Mouse (Mus musculus) MEL (cell line): ENCODE results near the gene Glo1. TPM values are rescaled to one million over a fixed set of nuclear protein-coding genes. Genes with fewer than 3 reads are reported as not detected.

Experiments
- DNase-seq: peaks from one replicate; pipeline ENCODE4 v3.0.0; 2011; ENCODE audit warnings: low read depth, low spot score
- H3K27ac ChIP-seq: 2 replicates; pipeline ENCODE4 v1.5.1; 2012; ENCODE audit warnings: low read depth, mild to moderate bottlenecking, control low read depth, low read length, moderate library complexity; ENCODE audit not compliant: control insufficient read depth
- H3K27me3 ChIP-seq, 2 experiments: fragments of 150-350 bp in 1 of 2; sonication (generic) in 1 of 2; 2 replicates each; pipeline ENCODE4 v1.6.1; 2012; ENCODE audit warnings: low read length in 2 of 2, mild to moderate bottlenecking in 2 of 2, improper control_type of control experiment in 1 of 2, moderate library complexity in 1 of 2; ENCODE audit not compliant: insufficient read depth in 2 of 2, control insufficient read depth in 1 of 2
- H3K36me3 ChIP-seq, 2 experiments: 2 replicates each; pipeline ENCODE4 v1.6.1; 2012 to 2014; ENCODE audit warnings: low read length in 2 of 2, improper control_type of control experiment in 1 of 2, inconsistent platforms in 1 of 2, mild to moderate bottlenecking in 1 of 2; ENCODE audit not compliant: insufficient read depth in 2 of 2, control insufficient read depth in 1 of 2
- H3K4me1 ChIP-seq, 2 experiments: fragments of 150-350 bp in 1 of 2; sonication (generic) in 1 of 2; 2 replicates each; pipeline ENCODE4 v1.6.1; 2012; ENCODE audit warnings: low read length in 2 of 2, improper control_type of control experiment in 1 of 2, mild to moderate bottlenecking in 1 of 2; ENCODE audit not compliant: insufficient read depth in 2 of 2, control insufficient read depth in 1 of 2
- H3K4me3 ChIP-seq, 2 experiments: fragments of 150-350 bp in 1 of 2; sonication (generic) in 1 of 2; 2 replicates each; pipeline ENCODE4 v1.5.1; 2012; ENCODE audit warnings: low read depth in 2 of 2, low read length in 2 of 2, mild to moderate bottlenecking in 2 of 2, moderate library complexity in 2 of 2, control low read depth in 1 of 2, improper control_type of control experiment in 1 of 2; ENCODE audit not compliant: control insufficient read depth in 1 of 2, insufficient read depth in 1 of 2
- H3K79me2 ChIP-seq: 2 replicates; pipeline ENCODE4 v1.6.1; 2012; ENCODE audit warnings: mild to moderate bottlenecking, low read length, moderate library complexity; ENCODE audit not compliant: control insufficient read depth, poor library complexity, insufficient read depth
- H3K9ac ChIP-seq: 2 replicates; pipeline ENCODE4 v1.6.1; 2012; ENCODE audit warnings: low read depth, mild to moderate bottlenecking, control low read depth, low read length, moderate library complexity; ENCODE audit not compliant: control insufficient read depth, poor library complexity, severe bottlenecking
- H3K9me3 ChIP-seq: fragments of 150-350 bp; sonication (generic); replicated peaks from 2 replicates; pipeline ENCODE4 v1.6.1; 2012; ENCODE audit warnings: mild to moderate bottlenecking, low read length, improper control_type of control experiment, moderate library complexity; ENCODE audit not compliant: insufficient read depth
- BHLHE40 ChIP-seq: IDR thresholded peaks from 2 replicates; pipeline ENCODE4 v1.6.1; 2012; ENCODE audit warnings: low read depth, mild to moderate bottlenecking, inconsistent platforms, low read length, improper control_type of control experiment, borderline replicate concordance
- CHD1 ChIP-seq: IDR thresholded peaks from 2 replicates; pipeline ENCODE4 v1.6.1; 2012; ENCODE audit warnings: low read depth, mild to moderate bottlenecking, inconsistent platforms, low read length, improper control_type of control experiment
- CHD2 ChIP-seq: IDR thresholded peaks from 2 replicates; pipeline ENCODE4 v1.6.1; 2011; ENCODE audit warnings: low read length, improper control_type of control experiment
- CTCF ChIP-seq, 3 experiments: IDR thresholded peaks in 2 of 3; conservative IDR thresholded peaks in 1 of 3; 2 replicates each; pipeline ENCODE4 v1.5.1; 2011 to 2012; ENCODE audit warnings: low read length in 3 of 3, low read depth in 2 of 3, mild to moderate bottlenecking in 2 of 3, improper control_type of control experiment in 1 of 3, inconsistent platforms in 1 of 3, mixed read lengths in 1 of 3, moderate library complexity in 1 of 3; ENCODE audit not compliant: control insufficient read depth in 1 of 3, insufficient read depth in 1 of 3, poor library complexity in 1 of 3, severe bottlenecking in 1 of 3
- E2F4 ChIP-seq: IDR thresholded peaks from 2 replicates; pipeline ENCODE4 v1.6.1; 2011; ENCODE audit warnings: low read depth, low read length, improper control_type of control experiment, borderline replicate concordance
- ELF1 ChIP-seq: IDR thresholded peaks from 2 replicates; pipeline ENCODE4 v1.6.1; 2014; ENCODE audit warnings: low read depth, mild to moderate bottlenecking, inconsistent platforms, low read length, improper control_type of control experiment, moderate library complexity
- EP300 ChIP-seq, 2 experiments: IDR thresholded peaks; 2 replicates each; pipeline ENCODE4 v1.6.1; 2011; ENCODE audit warnings: improper control_type of control experiment in 2 of 2, low read length in 2 of 2, low read depth in 1 of 2, mild to moderate bottlenecking in 1 of 2
- ETS1 ChIP-seq: IDR thresholded peaks from 2 replicates; pipeline ENCODE4 v1.6.1; 2012; ENCODE audit warnings: low read depth, mild to moderate bottlenecking, inconsistent platforms, low read length, improper control_type of control experiment, moderate library complexity
- GABPA ChIP-seq: IDR thresholded peaks from 2 replicates; pipeline ENCODE4 v1.6.1; 2012; ENCODE audit warnings: low read depth, mild to moderate bottlenecking, inconsistent platforms, low read length, improper control_type of control experiment, moderate library complexity
- HCFC1 ChIP-seq: IDR thresholded peaks from 2 replicates; pipeline ENCODE4 v1.6.1; 2012; ENCODE audit warnings: low read depth, mild to moderate bottlenecking, inconsistent platforms, low read length, improper control_type of control experiment, moderate library complexity
- JUND ChIP-seq: IDR thresholded peaks from 2 replicates; pipeline ENCODE4 v1.6.1; 2011; ENCODE audit warnings: low read depth, mild to moderate bottlenecking, improper control_type of control experiment, low read length
- KAT2A ChIP-seq: conservative IDR thresholded peaks from 2 replicates; pipeline ENCODE4 v1.6.1; 2012; ENCODE audit warnings: low read depth, low read length, improper control_type of control experiment, inconsistent platforms
- MAFK ChIP-seq: IDR thresholded peaks from 2 replicates; pipeline ENCODE4 v1.6.1; 2011; ENCODE audit warnings: low read depth, mild to moderate bottlenecking, low read length, improper control_type of control experiment, borderline replicate concordance
- MAX ChIP-seq: IDR thresholded peaks from 2 replicates; pipeline ENCODE4 v1.6.1; 2011; ENCODE audit warnings: low read length, improper control_type of control experiment
- MAZ ChIP-seq: IDR thresholded peaks from 2 replicates; pipeline ENCODE4 v1.6.1; 2012; ENCODE audit warnings: low read depth, mild to moderate bottlenecking, inconsistent platforms, low read length, improper control_type of control experiment
- MEF2A ChIP-seq: IDR thresholded peaks from 2 replicates; pipeline ENCODE4 v1.6.1; 2014; ENCODE audit warnings: low read depth, mild to moderate bottlenecking, inconsistent platforms, low read length, improper control_type of control experiment; ENCODE audit not compliant: poor library complexity, insufficient replicate concordance, severe bottlenecking; ENCODE audit errors: extremely low read depth
- MXI1 ChIP-seq: IDR thresholded peaks from 2 replicates; pipeline ENCODE4 v1.6.1; 2011; ENCODE audit warnings: mild to moderate bottlenecking, low read depth, low read length, improper control_type of control experiment
- MYB ChIP-seq: IDR thresholded peaks from 2 replicates; pipeline ENCODE4 v1.6.1; 2011; ENCODE audit warnings: mild to moderate bottlenecking, low read depth, low read length, improper control_type of control experiment
- NELFE ChIP-seq: IDR thresholded peaks from 2 replicates; pipeline ENCODE4 v1.6.1; 2011; ENCODE audit warnings: low read depth, low read length, improper control_type of control experiment
- NRF1 ChIP-seq: IDR thresholded peaks from 2 replicates; pipeline ENCODE4 v1.6.1; 2014; ENCODE audit warnings: low read depth, mild to moderate bottlenecking, inconsistent platforms, low read length, improper control_type of control experiment, moderate library complexity; ENCODE audit not compliant: poor library complexity, insufficient read depth, severe bottlenecking
- POLR2A ChIP-seq, 2 experiments: IDR thresholded peaks; 2 replicates each; pipeline ENCODE4 v1.6.1; 2011 to 2012; ENCODE audit warnings: low read length in 2 of 2, mild to moderate bottlenecking in 2 of 2, control low read depth in 1 of 2, improper control_type of control experiment in 1 of 2, low read depth in 1 of 2, moderate library complexity in 1 of 2; ENCODE audit not compliant: control insufficient read depth in 1 of 2, insufficient read depth in 1 of 2, poor library complexity in 1 of 2
- POLR2AphosphoS2 ChIP-seq: IDR thresholded peaks from 2 replicates; pipeline ENCODE4 v1.6.1; 2011; ENCODE audit warnings: low read length, improper control_type of control experiment
- POLR2AphosphoS5 ChIP-seq: IDR thresholded peaks from 2 replicates; pipeline ENCODE4 v1.6.1; 2012; ENCODE audit warnings: low read depth, borderline replicate concordance, mild to moderate bottlenecking, inconsistent platforms, low read length, moderate library complexity, mixed read lengths
- RAD21 ChIP-seq: IDR thresholded peaks from 2 replicates; pipeline ENCODE4 v1.6.1; 2011; ENCODE audit warnings: mild to moderate bottlenecking, low read depth, low read length, improper control_type of control experiment
- RCOR1 ChIP-seq: IDR thresholded peaks from 2 replicates; pipeline ENCODE4 v1.6.1; 2012; ENCODE audit warnings: low read depth, mild to moderate bottlenecking, inconsistent platforms, low read length, improper control_type of control experiment
- SIN3A ChIP-seq: IDR thresholded peaks from 2 replicates; pipeline ENCODE4 v1.6.1; 2012; ENCODE audit warnings: low read length, improper control_type of control experiment, inconsistent platforms
- SMC3 ChIP-seq: IDR thresholded peaks from 2 replicates; pipeline ENCODE4 v1.6.1; 2011; ENCODE audit warnings: low read depth, low read length, improper control_type of control experiment
- TBP ChIP-seq: IDR thresholded peaks from 2 replicates; pipeline ENCODE4 v1.8.0; 2011; ENCODE audit warnings: low read depth, low read length, improper control_type of control experiment
- TCF12 ChIP-seq: IDR thresholded peaks from 2 replicates; pipeline ENCODE4 v1.6.1; 2014; ENCODE audit warnings: low read depth, mild to moderate bottlenecking, inconsistent platforms, low read length, improper control_type of control experiment, moderate library complexity
- UBTF ChIP-seq: IDR thresholded peaks from 2 replicates; pipeline ENCODE4 v1.6.1; 2012; ENCODE audit warnings: low read depth, mild to moderate bottlenecking, inconsistent platforms, low read length, improper control_type of control experiment, moderate library complexity, borderline replicate concordance; ENCODE audit not compliant: insufficient read depth
- USF1 ChIP-seq: IDR thresholded peaks from 2 replicates; pipeline ENCODE4 v1.6.1; 2014; ENCODE audit warnings: low read depth, mild to moderate bottlenecking, inconsistent platforms, low read length, improper control_type of control experiment, moderate library complexity
- ZC3H11A ChIP-seq: IDR thresholded peaks from 2 replicates; pipeline ENCODE4 v1.6.1; 2012; ENCODE audit warnings: low read depth, mild to moderate bottlenecking, inconsistent platforms, low read length, improper control_type of control experiment
- ZKSCAN1 ChIP-seq: IDR thresholded peaks from 2 replicates; pipeline ENCODE4 v1.6.1; 2012; ENCODE audit warnings: low read depth, mild to moderate bottlenecking, inconsistent platforms, low read length, improper control_type of control experiment, moderate library complexity
- ZNF384 ChIP-seq: IDR thresholded peaks from 2 replicates; pipeline ENCODE4 v1.6.1; 2012; ENCODE audit warnings: low read depth, mild to moderate bottlenecking, inconsistent platforms, low read length, improper control_type of control experiment
- polyA plus RNA-seq, 2 experiments: library from polyadenylated mRNA; stranded (reverse) in 1 of 2; unstranded in 1 of 2; fragments of >175 nt in 1 of 2; fragments of >200 nt in 1 of 2; gene quantifications; 2 replicates each; pipeline versions ENCODE4 v1.2.1 to v1.2.4; 2012; ENCODE audit warnings: low replicate concordance in 2 of 2, low read depth in 1 of 2; ENCODE audit not compliant: insufficient read length in 2 of 2, insufficient read depth in 1 of 2, missing spikeins in 1 of 2
- total RNA-seq: library from RNA; depleted of rRNA; stranded (reverse); fragments of 300-350 nt; gene quantifications from 2 replicates; pipeline ENCODE4 v1.2.3, GENCODE M21; 2012

The Glo1 gene
- total and polyA plus RNA-seq, 3 experiments, result 58.5 to 288 (median 260) TPM

DNA sequence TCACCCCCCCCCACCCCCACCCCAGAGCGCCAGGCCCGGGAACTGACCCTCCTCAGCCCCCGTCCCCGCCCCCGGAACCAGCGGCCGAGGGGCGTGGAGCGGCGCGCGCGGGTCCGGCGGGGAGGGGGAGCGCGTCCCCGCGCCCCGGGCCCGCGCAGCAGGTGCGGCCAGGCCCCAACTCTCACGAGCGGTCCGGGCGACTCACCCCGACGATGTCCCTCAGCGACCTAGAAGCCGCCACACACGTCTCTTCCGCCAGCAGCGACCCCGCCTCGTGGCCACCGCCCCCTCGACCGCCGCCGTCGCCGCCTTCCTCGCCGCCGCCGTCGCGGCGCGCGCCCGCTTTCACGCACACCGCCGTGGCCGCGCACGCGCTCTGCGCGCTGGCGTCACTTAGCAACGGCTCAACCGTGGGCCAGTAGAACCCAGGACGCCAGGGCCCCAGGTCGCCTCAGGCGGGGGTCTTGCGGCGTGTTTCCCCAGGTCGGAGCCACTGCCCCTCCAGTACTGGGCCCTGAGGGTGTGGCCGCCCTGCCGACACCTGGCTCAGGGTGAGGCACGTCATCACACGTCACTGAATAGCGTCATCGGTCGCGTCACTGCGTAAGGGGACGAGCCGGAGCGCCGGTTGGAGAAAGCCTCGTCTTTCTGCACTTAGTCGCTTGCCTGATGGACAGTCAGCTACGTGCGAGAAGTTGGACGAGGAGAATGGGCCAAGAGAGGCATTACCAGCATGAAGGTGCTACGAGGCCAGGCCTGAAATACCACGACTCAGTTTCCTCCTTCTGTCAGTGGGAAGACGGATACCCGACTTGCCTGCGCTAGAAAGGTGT, 50.5 kb downstream of the Glo1 start, which contains the start of gene Btbd9:
Gene Btbd9, minus strand, starts transcription at position 548 of the 833 bp plus-strand sequence.
- DNase-seq, result peak; percentile 99
- Histone ChIP-seq H3K9me3 (no peaks in the 10 kb centered on the region), H3K27me3 (no peaks in the 10 kb centered on the region), H3K9ac (peak within 1 kb of the TSS; percentile 80), H3K4me1 (peaks cover 6 to 15% of the 10 kb centered on the region in 2 experiments), H3K79me2 (peaks cover 27% of the 10 kb centered on the region), H3K27ac (peak within 1 kb of the TSS; percentile 81), H3K4me3 (peak within 1 kb of the TSS; percentile 79 to 97), H3K36me3 (peaks cover 0 to 17% of the 10 kb centered on the region in 2 experiments; a peak in 2 of 4 replicates)
- no peak for TF ChIP-seq ZKSCAN1
- TF ChIP-seq MXI1, result peak; percentile 71; the same call in 1 of the 2 replicates
- TF ChIP-seq POLR2AphosphoS2, result peak; percentile 99
- TF ChIP-seq MAX, result peak; percentile 2
- peak; percentile 64 for TF ChIP-seq SIN3A
- TF ChIP-seq JUND, result no peak
- TF ChIP-seq KAT2A, result no peak; the same call in 1 of the 2 replicates
- 0 out of 6 replicates have a peak, but pooled peaks of 1 of the 3 experiments have one; percentile 0 for TF ChIP-seq CTCF (IDR thresholded peaks at IDR 0.05 in 2 of 3, conservative IDR thresholded peaks at IDR 0.05 in 1 of 3; ENCODE audit: control insufficient read depth in 1 of 3, insufficient read depth in 1 of 3, low read depth in 2 of 3, low read length in 3 of 3, poor library complexity in 1 of 3, severe bottlenecking in 1 of 3)
- TF ChIP-seq MEF2A, result no peak
- no peak for TF ChIP-seq MYB
- peak; percentile 83 for TF ChIP-seq HCFC1
- peak; percentile 94 for TF ChIP-seq MAZ
- TF ChIP-seq POLR2A (IDR thresholded peaks at IDR 0.05; ENCODE audit: control insufficient read depth in 1 of 2, insufficient read depth in 1 of 2, low read depth in 1 of 2, low read length in 2 of 2, poor library complexity in 1 of 2), result peak; percentile 93 to 99
- TF ChIP-seq NELFE, result peak; percentile 92
- no peak for TF ChIP-seq SMC3
- TF ChIP-seq CHD2, result no peak
- 0 out of 2 replicates have a peak, but pooled peaks have one; percentile 29 for TF ChIP-seq BHLHE40
- TF ChIP-seq ZNF384, result no peak
- TF ChIP-seq RCOR1, result no peak
- no peak for TF ChIP-seq UBTF
- peak; percentile 75; the same call in 1 of the 2 replicates for TF ChIP-seq ETS1
- TF ChIP-seq ZC3H11A, result no peak
- peak; percentile 35; the same call in 1 of the 2 replicates for TF ChIP-seq USF1
- 0 out of 2 replicates have a peak, but pooled peaks have one; percentile 62 for TF ChIP-seq POLR2AphosphoS5
- peak in 1 of 2 experiments; percentile 36; a peak in 1 of 4 replicates for TF ChIP-seq EP300 (IDR thresholded peaks at IDR 0.05; ENCODE audit: low read depth in 1 of 2, low read length in 2 of 2)
- TF ChIP-seq RAD21, result no peak
- peak; percentile 75; the same call in 1 of the 2 replicates for TF ChIP-seq ELF1
- no peak for TF ChIP-seq MAFK
- TF ChIP-seq NRF1, result peak; percentile 73
- TF ChIP-seq TBP, result peak; percentile 67
- TF ChIP-seq TCF12, result peak; percentile 55; the same call in 1 of the 2 replicates
- TF ChIP-seq GABPA, result peak; percentile 96; the same call in 1 of the 2 replicates
- 0 out of 2 replicates have a peak, but pooled peaks have one; percentile 8 for TF ChIP-seq CHD1
- no peak for TF ChIP-seq E2F4
